Mouse (Mus musculus): Measurements from ENCODE around the gene Slc6a20a. TPM values are rescaled to one million over a fixed set of nuclear protein-coding genes. Genes with fewer than 3 reads are reported as not detected.

Slc6a20a gene
- 1 to 10 TPM; 3.2 to 4.9 TPM for total RNA-seq (2023)

GRCm38 (mm10) chr9:123678327-123679105 lies at the start of gene Slc6a20a, which contains the start of gene Ccr9:
TSS of gene Slc6a20a (minus strand) at chr9:123678885.
TSS of gene Ccr9 (plus strand) at chr9:123678439.

GRCm38 (mm10) chr9:123717186-123718008 lies 38.7 kb upstream of the Slc6a20a start, which contains the start of gene Lztfl1:
TSS of gene Lztfl1 (minus strand) at chr9:123717697.

GRCm38 (mm10) chr9:123632281-123632680 lies 46.4 kb downstream of the Slc6a20a start, which contains the start of gene Slc6a20b:
TSS of gene Slc6a20b (minus strand) at chr9:123632565.

Other genes with a start within 250 kb of the Slc6a20a start
- gene Limd1, start 200.2 kb downstream of the Slc6a20a start, total RNA-seq (2023): 10 to 100 TPM; 33.5 to 38.8 TPM
- 10 to 100 TPM; 21.6 to 23.3 TPM for gene Sacm1l, start 149.1 kb downstream of the Slc6a20a start, total RNA-seq (2023)
- gene Slc6a20b, start 46.3 kb downstream of the Slc6a20a start, total RNA-seq (2023): under 1 TPM; 0.09 to 0.13 TPM
- gene Ccr9, start 446 bp downstream of the Slc6a20a start, total RNA-seq (2023): under 1 TPM; 0.31 to 0.46 TPM
- gene Lztfl1, start 38.8 kb upstream of the Slc6a20a start, total RNA-seq (2023): 10 to 100 TPM; 16.8 to 21.5 TPM
- gene Cxcr6, start 127.6 kb upstream of the Slc6a20a start, total RNA-seq (2023): under 1 TPM in 1 of 2 experiments, not detected in 1; 0.24 TPM
- 10 to 100 TPM; 25.2 to 26.4 TPM for gene Fyco1, start 173.0 kb upstream of the Slc6a20a start, total RNA-seq (2023)
- not detected for gene Xcr1, start 183.1 kb upstream of the Slc6a20a start, total RNA-seq (2023)